Mouse (Mus musculus): Measurements from ENCODE around the gene Kctd10. TPM values are rescaled to one million over a fixed set of nuclear protein-coding genes. Genes with fewer than 3 reads are reported as not detected.

The Kctd10 gene
- polyA plus RNA-seq, 1 experiment from 2014 or later, result 230 TPM

DNA sequence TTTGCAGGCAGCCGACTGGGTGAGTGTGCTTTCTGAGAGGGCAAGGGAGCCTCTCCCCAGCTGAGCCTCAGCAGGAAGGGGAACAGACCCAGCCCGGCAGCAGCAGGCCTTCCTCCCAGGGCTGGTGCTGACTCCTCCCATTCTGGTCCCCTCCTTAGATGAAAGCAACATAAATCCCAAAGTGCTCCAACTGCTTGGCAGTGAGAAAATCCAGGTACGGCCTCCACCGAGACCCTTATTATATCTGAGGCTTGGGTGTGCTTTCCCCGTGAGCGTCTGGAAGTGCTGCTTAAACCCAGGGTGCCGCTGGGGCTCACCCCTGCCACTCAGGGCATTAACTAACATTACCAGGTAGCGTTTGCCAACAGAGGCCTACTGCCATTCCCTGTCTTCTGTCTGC is 20.7 kb downstream of the Kctd10 start:
- DNase-seq (ENCODE audit: low spot score) (no peak), ATAC-seq (no peak)
- no peaks in the 10 kb centered on the region for H3K9me3 ChIP-seq (ENCODE audit: low read length)
- H3K9ac ChIP-seq (replicated peaks; ENCODE audit: low read depth), result no peak overlapping the region
- TF ChIP-seq CTCF (IDR thresholded peaks at IDR 0.05) (no peak), EP300 (IDR thresholded peaks at IDR 0.05) (no peak)
- no peak overlapping the region for H3K4me2 ChIP-seq (replicated peaks; ENCODE audit: low read depth, low read length)
- H3K27me3 ChIP-seq (replicated peaks; ENCODE audit: insufficient read depth, low read length), result no peaks in the 10 kb centered on the region
- H3K36me3 ChIP-seq (ENCODE audit: insufficient read depth, low read length), result peaks cover 40% of the 10 kb centered on the region; the same call in 1 of the 2 replicates
- H3K4me3 ChIP-seq (ENCODE audit: low read depth, low read length), result no peak overlapping the region
- H3K27ac ChIP-seq (ENCODE audit: low read length), result no peak overlapping the region
- peaks cover 12% of the 10 kb centered on the region; the same call in 1 of the 2 replicates for H3K4me1 ChIP-seq (ENCODE audit: insufficient read depth, low read depth, low read length)
- WGBS, result 72% methylated on average over 8 of the region's 8 CpGs

DNA sequence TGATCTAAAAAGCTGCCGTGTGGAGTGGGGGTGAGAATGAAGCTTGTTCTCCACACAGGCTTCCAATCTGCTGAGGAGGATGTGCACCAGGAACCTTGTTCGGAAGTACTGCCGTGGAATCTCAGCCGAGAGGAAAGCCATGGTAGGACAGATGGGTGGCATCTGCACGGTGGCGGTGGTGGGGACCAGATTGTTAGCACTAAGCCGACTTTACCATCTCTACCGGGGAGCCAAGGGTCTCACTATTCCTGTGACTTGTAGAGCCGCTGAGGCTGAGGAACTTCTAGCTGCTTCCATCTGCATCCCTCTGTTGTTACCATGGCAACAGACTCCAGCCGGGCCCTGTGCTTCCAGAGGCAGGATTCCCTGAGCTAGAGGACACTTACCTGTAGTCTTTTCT is 21.5 kb downstream of the Kctd10 start:
- 81% methylated on average over 10 of the region's 10 CpGs for WGBS
- peaks cover 33% of the 10 kb centered on the region; the same call in 1 of the 2 replicates for H3K36me3 ChIP-seq (ENCODE audit: insufficient read depth, low read length)
- no peak for DNase-seq (ENCODE audit: low spot score)
- no peaks in the 10 kb centered on the region for H3K9me3 ChIP-seq (ENCODE audit: low read length)
- no peak overlapping the region for H3K4me2 ChIP-seq (replicated peaks; ENCODE audit: low read depth, low read length)
- H3K9ac ChIP-seq (replicated peaks; ENCODE audit: low read depth), result no peak overlapping the region
- no peak for ATAC-seq
- H3K4me3 ChIP-seq (ENCODE audit: low read depth, low read length), result no peak overlapping the region
- peaks cover 12% of the 10 kb centered on the region; the same call in 1 of the 2 replicates for H3K4me1 ChIP-seq (ENCODE audit: insufficient read depth, low read depth, low read length)
- no peak for TF ChIP-seq CTCF (IDR thresholded peaks at IDR 0.05)
- TF ChIP-seq EP300 (IDR thresholded peaks at IDR 0.05), result no peak
- H3K27ac ChIP-seq (ENCODE audit: low read length), result no peak overlapping the region
- no peaks in the 10 kb centered on the region for H3K27me3 ChIP-seq (replicated peaks; ENCODE audit: insufficient read depth, low read length)

DNA sequence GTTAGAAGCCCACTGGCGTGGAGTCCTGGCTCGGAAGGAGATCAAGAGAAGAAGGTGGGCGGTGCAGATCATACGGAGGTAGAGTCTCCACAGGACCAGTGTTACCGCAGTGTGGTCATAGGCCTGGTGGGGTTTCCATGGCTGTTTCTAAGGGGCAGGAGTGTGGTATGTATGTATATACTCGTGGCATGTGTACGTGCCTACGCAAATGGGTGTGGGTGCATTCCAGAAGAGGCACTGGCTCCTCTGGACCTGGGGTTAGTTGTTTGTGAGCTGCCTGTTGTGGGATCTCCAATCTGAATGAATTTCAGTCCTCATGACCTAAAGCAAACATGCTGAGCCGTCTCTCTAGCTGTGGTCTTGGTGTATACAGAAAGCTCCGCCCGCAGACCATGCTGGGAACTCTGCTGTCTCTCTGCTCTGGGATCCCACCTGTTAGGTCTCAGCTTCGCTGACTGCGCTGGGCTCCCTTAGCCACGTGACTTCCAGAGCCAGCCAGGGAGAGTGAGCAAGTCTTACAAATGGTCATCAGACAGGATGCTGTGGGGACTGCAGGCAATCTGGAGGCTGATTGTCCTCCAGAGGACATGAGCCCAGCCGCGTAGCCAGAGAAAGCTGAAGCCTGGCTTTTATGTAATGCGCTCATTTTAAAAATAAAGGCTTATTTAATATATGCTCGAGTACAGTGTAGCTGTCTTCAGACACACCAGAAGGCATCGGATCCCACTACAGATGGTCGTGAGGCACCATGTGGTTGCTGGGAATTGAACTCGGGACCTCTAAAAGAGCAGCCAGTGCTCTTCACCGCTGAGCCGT is 23.2 kb downstream of the Kctd10 start:
- peak overlapping the region; percentile 94 for H3K27ac ChIP-seq (ENCODE audit: low read length)
- peaks cover 17% of the 10 kb centered on the region; the same call in 1 of the 2 replicates for H3K36me3 ChIP-seq (ENCODE audit: insufficient read depth, low read length)
- TF ChIP-seq CTCF (IDR thresholded peaks at IDR 0.05), result no peak
- peak; percentile 80; the same call in 1 of the 2 replicates for TF ChIP-seq EP300 (IDR thresholded peaks at IDR 0.05)
- ATAC-seq (peak; percentile 91), DNase-seq (ENCODE audit: low spot score) (peak; percentile 90)
- peak overlapping the region; percentile 20 for H3K4me2 ChIP-seq (replicated peaks; ENCODE audit: low read depth, low read length)
- H3K9ac ChIP-seq (replicated peaks; ENCODE audit: low read depth), result peak overlapping the region; percentile 32; the same call in 1 of the 2 replicates
- no peaks in the 10 kb centered on the region for H3K9me3 ChIP-seq (ENCODE audit: low read length)
- H3K27me3 ChIP-seq (replicated peaks; ENCODE audit: insufficient read depth, low read length), result no peaks in the 10 kb centered on the region
- H3K4me3 ChIP-seq (ENCODE audit: low read depth, low read length), result no peak overlapping the region
- 30% methylated on average over 23 of the region's 23 CpGs for WGBS
- H3K4me1 ChIP-seq (ENCODE audit: insufficient read depth, low read depth, low read length), result peaks cover 12% of the 10 kb centered on the region; the same call in 1 of the 2 replicates

DNA sequence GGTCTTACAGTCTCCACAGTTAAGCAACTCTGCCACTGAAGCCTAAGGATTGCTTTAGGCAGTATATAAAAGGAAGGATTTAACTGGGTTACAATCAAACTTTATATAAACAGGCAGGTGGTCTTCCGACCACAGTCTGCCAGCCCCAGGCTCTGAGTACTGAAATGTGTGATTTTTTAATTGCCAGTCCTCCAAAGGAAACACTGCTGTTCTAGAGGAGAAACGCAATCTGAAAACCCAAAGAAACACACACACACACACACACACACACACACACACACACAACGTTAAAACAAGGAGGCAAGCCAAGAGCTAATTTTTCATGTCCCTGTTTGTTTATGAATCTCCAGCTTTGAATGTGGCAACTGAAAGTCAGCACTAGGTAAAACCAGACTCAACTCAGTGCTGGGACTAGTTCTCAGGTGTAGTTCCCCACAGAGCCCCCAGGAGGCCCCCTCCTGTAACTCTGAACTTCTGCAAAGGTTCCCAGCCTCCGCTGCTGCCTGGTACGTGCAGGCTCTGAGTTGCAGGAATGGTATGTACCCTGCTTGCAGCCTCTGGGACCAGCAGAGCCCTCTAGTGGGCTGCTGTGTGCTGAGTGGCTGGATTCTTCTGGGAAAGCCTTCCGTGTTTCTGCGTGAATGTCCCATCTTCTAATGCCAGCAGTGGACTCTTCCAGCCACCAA is 23.9 kb downstream of the Kctd10 start:
- Histone ChIP-seq H3K4me3 (ENCODE audit: low read depth, low read length) (no peak overlapping the region), H3K9me3 (ENCODE audit: low read length) (no peaks in the 10 kb centered on the region), H3K4me2 (replicated peaks; ENCODE audit: low read depth, low read length) (peak overlapping the region; percentile 20), H3K27me3 (replicated peaks; ENCODE audit: insufficient read depth, low read length) (no peaks in the 10 kb centered on the region), H3K4me1 (ENCODE audit: insufficient read depth, low read depth, low read length) (peaks cover 12% of the 10 kb centered on the region; the same call in 1 of the 2 replicates), H3K9ac (replicated peaks; ENCODE audit: low read depth) (no peak overlapping the region), H3K36me3 (ENCODE audit: insufficient read depth, low read length) (peaks cover 11% of the 10 kb centered on the region; the same call in 1 of the 2 replicates), H3K27ac (ENCODE audit: low read length) (peak overlapping the region; percentile 94)
- peak; percentile 93 for ATAC-seq
- TF ChIP-seq EP300 (IDR thresholded peaks at IDR 0.05) (peak; percentile 95), CTCF (IDR thresholded peaks at IDR 0.05) (peak; percentile 94)
- 11% methylated on average over 7 of the region's 7 CpGs for WGBS
- DNase-seq (ENCODE audit: low spot score), result peak; percentile 98

DNA sequence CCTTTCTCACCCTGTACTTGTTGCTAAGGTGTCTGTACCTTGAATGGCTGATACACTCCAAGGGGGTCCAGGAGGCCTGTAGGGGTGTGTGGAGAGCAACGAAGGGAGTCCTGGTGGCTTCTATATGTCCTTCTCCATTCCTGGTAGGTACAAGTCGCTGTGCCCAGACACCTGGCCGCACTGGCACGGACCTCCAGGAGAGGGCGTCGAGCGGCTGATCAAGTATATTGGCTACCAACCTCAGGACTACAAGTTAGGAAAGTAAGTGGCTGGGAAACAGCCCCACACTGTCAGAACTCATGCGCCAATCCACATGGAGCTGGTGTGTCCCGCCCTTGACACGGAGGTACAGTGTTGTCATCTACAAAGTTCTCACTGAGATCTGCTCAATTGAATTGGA is 28.8 kb downstream of the Kctd10 start:
- Histone ChIP-seq H3K4me2 (replicated peaks; ENCODE audit: low read depth, low read length) (no peak overlapping the region), H3K4me1 (ENCODE audit: insufficient read depth, low read depth, low read length) (no peaks in the 10 kb centered on the region), H3K36me3 (ENCODE audit: insufficient read depth, low read length) (no peaks in the 10 kb centered on the region), H3K27ac (ENCODE audit: low read length) (no peak overlapping the region), H3K27me3 (replicated peaks; ENCODE audit: insufficient read depth, low read length) (no peaks in the 10 kb centered on the region), H3K4me3 (ENCODE audit: low read depth, low read length) (no peak overlapping the region), H3K9me3 (ENCODE audit: low read length) (no peaks in the 10 kb centered on the region), H3K9ac (replicated peaks; ENCODE audit: low read depth) (no peak overlapping the region)
- no peak for DNase-seq (ENCODE audit: low spot score)
- WGBS, result 60% methylated on average over 10 of the region's 10 CpGs
- no peak for ATAC-seq
- TF ChIP-seq EP300 (IDR thresholded peaks at IDR 0.05), result no peak
- peak; percentile 55 for TF ChIP-seq CTCF (IDR thresholded peaks at IDR 0.05)

DNA sequence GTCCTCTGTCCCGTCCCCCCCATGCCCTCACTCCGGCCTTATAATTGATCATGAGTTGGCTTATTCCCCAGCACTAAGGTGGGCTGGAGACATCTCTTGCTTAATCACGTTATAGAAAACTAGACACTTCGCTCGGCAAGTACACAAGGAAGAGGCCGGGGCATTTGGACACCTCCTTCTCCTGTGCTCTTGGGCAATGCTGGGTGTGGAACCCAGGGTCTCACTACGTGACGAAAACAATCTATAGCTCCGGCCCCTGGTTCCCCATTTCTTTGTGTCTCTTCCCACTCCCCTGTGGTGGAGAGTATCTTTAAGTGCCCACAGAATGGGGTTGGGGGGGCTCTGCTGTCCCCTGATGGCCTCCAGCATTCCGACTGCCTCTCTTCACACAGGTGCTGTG is 33.3 kb downstream of the Kctd10 start:
- 73% methylated on average over 10 of the region's 10 CpGs for WGBS
- H3K4me1 ChIP-seq (ENCODE audit: insufficient read depth, low read depth, low read length), result no peaks in the 10 kb centered on the region
- TF ChIP-seq CTCF (IDR thresholded peaks at IDR 0.05) (no peak), EP300 (IDR thresholded peaks at IDR 0.05) (no peak)
- H3K27me3 ChIP-seq (replicated peaks; ENCODE audit: insufficient read depth, low read length), result no peaks in the 10 kb centered on the region
- H3K9me3 ChIP-seq (ENCODE audit: low read length), result no peaks in the 10 kb centered on the region
- DNase-seq (ENCODE audit: low spot score), result no peak
- no peak overlapping the region for H3K27ac ChIP-seq (ENCODE audit: low read length)
- H3K9ac ChIP-seq (replicated peaks; ENCODE audit: low read depth), result no peak overlapping the region
- no peak for ATAC-seq
- no peak overlapping the region for H3K4me2 ChIP-seq (replicated peaks; ENCODE audit: low read depth, low read length)
- H3K36me3 ChIP-seq (ENCODE audit: insufficient read depth, low read length), result no peaks in the 10 kb centered on the region
- no peak overlapping the region for H3K4me3 ChIP-seq (ENCODE audit: low read depth, low read length)

All from lung, postnatal 0 days (tissue).